Mouse (Mus musculus) embryonic facial prominence, embryonic 10.5 days (tissue): Measurements from ENCODE around the gene Eomes. TPM values are rescaled to one million over a fixed set of nuclear protein-coding genes. Genes with fewer than 3 reads are reported as not detected.

Experiments used
- DNase-seq: peaks from one replicate; pipeline ENCODE4 v3.0.0-alpha.2; 2017; ENCODE audit warnings: low spot score
- H3K27ac ChIP-seq: fragments of 300-500 bp; sonication (generic); replicated peaks from 2 replicates; pipeline ENCODE4 v1.5.1; 2016; ENCODE audit warnings: mild to moderate bottlenecking
- H3K27me3 ChIP-seq: fragments of 300-500 bp; sonication (generic); replicated peaks from 2 replicates; pipeline ENCODE4 v1.6.1; 2016; ENCODE audit warnings: low read depth, mild to moderate bottlenecking; ENCODE audit not compliant: poor library complexity, severe bottlenecking
- H3K36me3 ChIP-seq: fragments of 300-500 bp; sonication (generic); replicated peaks from 2 replicates; pipeline ENCODE4 v1.6.1; 2016; ENCODE audit warnings: mild to moderate bottlenecking, moderate library complexity
- H3K4me1 ChIP-seq: fragments of 300-500 bp; sonication (generic); 2 replicates; pipeline ENCODE4 v1.6.1; 2016
- H3K4me3 ChIP-seq: fragments of 300-500 bp; sonication (generic); 2 replicates; pipeline ENCODE4 v1.5.1; 2016; ENCODE audit warnings: mild to moderate bottlenecking, moderate library complexity
- H3K9me3 ChIP-seq: fragments of 300-500 bp; sonication (generic); 2 replicates; pipeline ENCODE4 v1.6.1; 2016; ENCODE audit warnings: mild to moderate bottlenecking
- WGBS: fragments of 180-500 bp; shearing (Covaris S2); methylation state at CpG from one replicate; pipeline ENCODE4 v1.1.7; 2016; 5-methylcytosine and 5-hydroxymethylcytosine counted together
- polyA plus RNA-seq: library from polyadenylated mRNA; unstranded; fragments of >200 nt; fragmentation: Nextera tagmentation; extraction: Ambion mirVana; gene quantifications from 2 replicates; pipeline ENCODE4 v1.2.1, GENCODE M21; 2016

Eomes gene
- polyA plus RNA-seq, 1 experiment from 2014 or later = 0.36 TPM

- Histone ChIP-seq H3K36me3 (no peaks in the 10 kb centered on the region), H3K4me1 (peaks cover 31% of the 10 kb centered on the region), H3K4me3 (peak overlapping the region; percentile 38), H3K27me3 (peaks cover 96% of the 10 kb centered on the region), H3K9me3 (no peaks in the 10 kb centered on the region), H3K27ac (no peak overlapping the region)
- peak; percentile 53 for DNase-seq
- WGBS = under 1% methylated on average over 31 of the region's 31 CpGs
These were observed 606 bp upstream of the Eomes start for GRCm38 (mm10) chr9:118477281-118477931.

DNA sequence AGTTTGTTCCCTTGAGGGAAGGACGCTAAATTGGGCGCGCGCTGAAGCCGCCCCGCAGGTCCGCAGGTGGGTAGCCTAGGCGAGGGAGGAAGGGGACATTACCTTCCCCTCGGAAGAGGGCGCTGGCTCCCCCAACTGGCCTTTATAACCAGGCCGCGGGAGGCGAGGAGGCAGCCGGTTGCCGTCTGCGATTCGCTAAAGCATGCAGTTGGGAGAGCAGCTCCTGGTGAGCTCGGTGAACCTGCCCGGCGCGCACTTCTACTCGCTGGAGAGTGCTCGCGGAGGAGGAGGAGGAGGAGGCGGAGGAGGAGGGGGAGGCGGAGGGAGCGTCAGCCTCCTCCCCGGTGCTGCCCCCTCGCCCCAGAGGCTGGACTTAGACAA lies 436 bp downstream of the Eomes start:
- DNase-seq = peak; percentile 69
- H3K27ac ChIP-seq = no peak overlapping the region
- under 1% methylated on average over 29 of the region's 29 CpGs for WGBS

DNA sequence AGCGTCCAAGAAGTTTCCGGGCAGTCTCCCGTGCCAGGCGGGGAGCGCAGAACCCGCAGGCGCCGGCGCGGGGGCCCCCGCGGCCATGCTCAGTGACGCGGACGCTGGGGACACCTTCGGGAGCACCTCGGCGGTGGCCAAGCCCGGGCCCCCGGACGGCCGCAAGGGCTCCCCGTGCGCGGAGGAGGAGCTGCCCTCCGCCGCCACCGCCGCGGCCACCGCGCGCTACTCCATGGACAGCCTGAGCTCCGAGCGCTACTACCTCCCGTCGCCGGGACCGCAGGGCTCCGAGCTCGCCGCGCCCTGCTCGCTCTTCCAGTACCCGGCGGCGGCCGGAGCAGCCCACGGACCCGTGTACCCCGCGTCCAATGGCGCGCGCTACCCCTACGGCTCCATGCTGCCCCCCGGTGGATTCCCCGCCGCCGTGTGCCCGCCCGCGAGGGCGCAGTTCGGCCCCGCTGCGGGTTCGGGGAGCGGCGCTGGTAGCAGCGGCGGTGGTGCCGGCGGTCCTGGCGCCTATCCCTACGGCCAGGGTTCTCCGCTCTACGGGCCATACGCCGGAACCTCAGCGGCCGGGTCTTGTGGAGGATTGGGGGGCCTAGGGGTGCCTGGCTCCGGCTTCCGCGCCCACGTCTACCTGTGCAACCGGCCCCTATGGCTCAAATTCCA lies 961 bp downstream of the Eomes start:
- Histone ChIP-seq H3K4me3 (peak overlapping the region; percentile 53), H3K36me3 (no peaks in the 10 kb centered on the region), H3K27ac (no peak overlapping the region; the same call in 1 of the 2 replicates), H3K27me3 (peaks cover 100% of the 10 kb centered on the region), H3K4me1 (peaks cover 31% of the 10 kb centered on the region), H3K9me3 (no peaks in the 10 kb centered on the region)
- peak; percentile 66 for DNase-seq
- under 1% methylated on average over 87 of the region's 87 CpGs for WGBS

More for the DNA sequence above, 436 bp downstream of the Eomes start:
- no peaks in the 10 kb centered on the region for H3K36me3 ChIP-seq
- peaks cover 98% of the 10 kb centered on the region for H3K27me3 ChIP-seq
- H3K9me3 ChIP-seq = no peaks in the 10 kb centered on the region
- peaks cover 31% of the 10 kb centered on the region for H3K4me1 ChIP-seq
- peak overlapping the region; percentile 53 for H3K4me3 ChIP-seq

- Histone ChIP-seq H3K27me3 (peaks cover 100% of the 10 kb centered on the region), H3K4me3 (peak overlapping the region; percentile 53), H3K27ac (no peak overlapping the region), H3K9me3 (no peaks in the 10 kb centered on the region), H3K36me3 (no peaks in the 10 kb centered on the region), H3K4me1 (peaks cover 31% of the 10 kb centered on the region)
- WGBS = 2% methylated on average over 23 of the region's 23 CpGs
- peak; percentile 47 for DNase-seq
These were observed 1.7 kb downstream of the Eomes start for GRCm38 (mm10) chr9:118479508-118480291.

GRCm38 (mm10) chr9:118480292-118480690 lies 2.3 kb downstream of the Eomes start:
- Histone ChIP-seq H3K9me3 (no peaks in the 10 kb centered on the region), H3K36me3 (no peaks in the 10 kb centered on the region), H3K27me3 (peaks cover 100% of the 10 kb centered on the region), H3K27ac (no peak overlapping the region), H3K4me1 (peaks cover 31% of the 10 kb centered on the region), H3K4me3 (no peak overlapping the region)
- no peak for DNase-seq
- 3% methylated on average over 14 of the region's 14 CpGs for WGBS

GRCm38 (mm10) chr9:118482210-118482609 lies 4.2 kb downstream of the Eomes start:
- Histone ChIP-seq H3K36me3 (no peaks in the 10 kb centered on the region), H3K27ac (no peak overlapping the region), H3K27me3 (peaks cover 100% of the 10 kb centered on the region), H3K9me3 (no peaks in the 10 kb centered on the region), H3K4me1 (peaks cover 30% of the 10 kb centered on the region), H3K4me3 (no peak overlapping the region)
- DNase-seq = no peak
- WGBS = 75% methylated on average over 10 of the region's 10 CpGs

GRCm38 (mm10) chr9:118486361-118487095 lies 8.5 kb downstream of the Eomes start:
- peak overlapping the region; percentile 33 for H3K4me3 ChIP-seq

DNA sequence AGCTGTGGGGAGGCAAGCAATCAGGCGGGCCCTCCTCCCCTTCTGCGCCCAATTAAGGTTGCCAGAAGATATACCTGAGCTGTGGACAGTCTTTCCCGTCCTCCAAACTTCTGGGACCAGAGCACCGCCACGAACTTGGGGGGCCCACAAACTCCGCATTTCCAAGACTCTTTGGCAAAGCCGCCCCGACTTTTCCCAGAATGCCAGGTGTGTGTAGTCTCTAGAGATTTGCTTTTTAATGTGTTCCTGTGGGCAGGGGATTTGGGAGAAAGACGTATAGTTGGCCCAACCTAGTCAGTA lies 9.0 kb downstream of the Eomes start:
- Histone ChIP-seq H3K27ac (no peak overlapping the region), H3K27me3 (peaks cover 95% of the 10 kb centered on the region), H3K36me3 (no peaks in the 10 kb centered on the region), H3K9me3 (no peaks in the 10 kb centered on the region), H3K4me1 (peaks cover 26% of the 10 kb centered on the region), H3K4me3 (peak overlapping the region; percentile 33)
- WGBS = 0% methylated on average over 9 of the region's 9 CpGs
- DNase-seq = no peak

More at GRCm38 (mm10) chr9:118486361-118487095, 8.5 kb downstream of the Eomes start:
- Histone ChIP-seq H3K27ac (no peak overlapping the region), H3K4me1 (peaks cover 26% of the 10 kb centered on the region), H3K27me3 (peaks cover 97% of the 10 kb centered on the region), H3K9me3 (no peaks in the 10 kb centered on the region), H3K36me3 (no peaks in the 10 kb centered on the region)
- DNase-seq = peak; percentile 51
- WGBS = under 1% methylated on average over 32 of the region's 32 CpGs

DNA sequence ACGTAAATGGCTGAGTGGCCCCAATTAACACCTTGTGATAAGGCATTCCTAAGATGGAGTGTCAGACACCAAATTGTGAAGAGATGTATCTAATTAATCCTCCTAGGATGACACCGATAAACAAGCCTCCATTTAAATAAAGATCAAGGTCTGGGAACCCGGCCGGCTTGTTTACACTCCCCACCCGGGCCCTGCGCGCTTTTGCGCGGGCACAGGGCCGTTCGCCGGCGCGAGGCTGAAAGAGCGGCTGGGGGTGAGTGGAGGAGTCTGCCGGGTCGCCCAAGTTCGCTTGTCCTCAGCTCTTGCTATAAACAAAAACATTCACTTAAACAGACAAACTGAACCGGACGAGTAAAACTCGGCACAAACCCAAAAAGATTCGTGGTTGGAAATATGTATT lies 9.6 kb downstream of the Eomes start:
- peaks cover 89% of the 10 kb centered on the region for H3K27me3 ChIP-seq
- under 1% methylated on average over 22 of the region's 22 CpGs for WGBS

GRCm38 (mm10) chr9:118488138-118488895 lies 10.3 kb downstream of the Eomes start:
- peak overlapping the region; percentile 46 for H3K4me3 ChIP-seq
- peaks cover 82% of the 10 kb centered on the region for H3K27me3 ChIP-seq
- no peaks in the 10 kb centered on the region for H3K9me3 ChIP-seq

More for the DNA sequence above, 9.6 kb downstream of the Eomes start:
- Histone ChIP-seq H3K27ac (no peak overlapping the region), H3K36me3 (no peaks in the 10 kb centered on the region), H3K4me1 (peaks cover 26% of the 10 kb centered on the region), H3K4me3 (peak overlapping the region; percentile 46), H3K9me3 (no peaks in the 10 kb centered on the region)
- DNase-seq = peak; percentile 52

DNA sequence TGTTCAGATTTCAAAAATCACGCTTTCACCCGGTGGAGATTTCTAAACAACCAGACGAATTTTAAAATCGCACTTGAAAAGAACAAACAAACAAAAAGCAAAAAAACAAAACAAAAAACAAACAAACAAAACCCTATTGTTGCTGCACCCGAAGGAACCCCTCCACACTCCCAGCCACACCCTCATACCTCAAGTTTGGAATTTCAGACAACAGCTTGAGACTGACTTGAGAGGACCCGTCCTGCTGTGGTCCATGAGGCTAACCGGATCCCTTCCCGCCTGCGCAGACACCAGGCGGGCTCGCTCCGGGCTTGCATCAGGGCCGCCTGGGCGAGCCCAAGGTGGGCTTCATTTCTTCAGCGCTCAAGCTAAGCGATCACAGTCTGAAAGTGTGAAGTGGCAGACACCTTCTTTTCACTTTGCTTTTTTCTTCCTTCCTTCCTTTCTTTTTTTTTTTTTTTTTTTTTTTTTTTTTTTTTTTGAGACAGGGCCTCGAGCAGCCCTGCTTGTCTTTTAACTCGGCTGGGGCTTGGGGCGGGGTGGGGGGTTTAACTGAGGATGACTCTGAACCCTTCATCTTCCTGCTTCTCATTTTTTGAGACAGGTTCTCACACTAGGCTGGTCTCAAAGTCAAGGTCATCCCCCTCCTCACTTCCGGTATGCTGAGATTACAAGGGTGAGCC lies 11.0 kb downstream of the Eomes start:
- Histone ChIP-seq H3K36me3 (no peaks in the 10 kb centered on the region), H3K4me1 (peaks cover 26% of the 10 kb centered on the region), H3K27me3 (peaks cover 75% of the 10 kb centered on the region), H3K4me3 (peak overlapping the region; percentile 46), H3K27ac (no peak overlapping the region), H3K9me3 (no peaks in the 10 kb centered on the region)
- peak; percentile 54 for DNase-seq
- under 1% methylated on average over 20 of the region's 20 CpGs for WGBS

More at GRCm38 (mm10) chr9:118488138-118488895, 10.3 kb downstream of the Eomes start:
- no peak overlapping the region for H3K27ac ChIP-seq
- no peaks in the 10 kb centered on the region for H3K36me3 ChIP-seq
- under 1% methylated on average over 28 of the region's 28 CpGs for WGBS
- peaks cover 26% of the 10 kb centered on the region for H3K4me1 ChIP-seq
- DNase-seq = peak; percentile 73
